In genomic region chrX:114484153-114484552, GRCm38 (mm10) we compare ENCODE assay signal across 19 mouse cellular contexts. TPM values are rescaled to one million over a fixed set of nuclear protein-coding genes. Genes with fewer than 3 reads are reported as not detected.
DNase-seq lines count a peak whose midpoint lies in the region; TF ChIP-seq lines count a peak whose summit lies in the region.
"Had no signal": no experiment of that assay in that cellular context is flagged by ENCODE, and none has a peak within 500 bp of the region (broad histone marks: within the 10 kb centered on the region; RNA-seq: fewer than 3 reads in every experiment).

No protein-coding gene starts in this region.

- peak; percentile 85 to 89 for TF ChIP-seq EP300 in MEL (IDR thresholded peaks at IDR 0.05; ENCODE audit: low read depth in 1 of 2, low read length in 2 of 2)

- peak; percentile 49 for DNase-seq in MEL (ENCODE audit: low read depth, low spot score)
- no peak for DNase-seq in left cerebral cortex, postnatal 14 days (ENCODE audit: low spot score in 2 of 2)
- DNase-seq: adrenal gland, adult 2 months; adrenal gland, adult 8-10 months; adrenal gland, postnatal 10 days; adrenal gland, postnatal 14 days; adrenal gland, postnatal 25 days; adrenal gland, postnatal 36 days; B cell, adult 2 months; cerebellum, adult 11 months; cerebellum, adult 11-12 months; cerebellum, adult 18-20 months; cerebellum, adult 2 months; cerebellum, adult 8-10 months had no signal

- no peaks in the 10 kb centered on the region for H3K9me3 ChIP-seq in MEL (replicated peaks; ENCODE audit: insufficient read depth, low read length)
- H3K9me3 ChIP-seq: G1E had no signal

- H3K27ac ChIP-seq in MEL (ENCODE audit: control insufficient read depth, low read depth, low read length) = no peak overlapping the region

- H3K79me2 ChIP-seq in MEL (ENCODE audit: control insufficient read depth, insufficient read depth, low read length, poor library complexity) = no peaks in the 10 kb centered on the region

- intact Hi-C loops in left cerebral cortex, postnatal 14 days (cut with DNase I) = no loop called here

- no peak for TF ChIP-seq POLR2A in MEL (IDR thresholded peaks at IDR 0.05; ENCODE audit: control insufficient read depth in 1 of 2, insufficient read depth in 1 of 2, low read depth in 1 of 2, low read length in 2 of 2, poor library complexity in 1 of 2)

- H3K4me1 ChIP-seq in MEL (ENCODE audit: control insufficient read depth in 1 of 2, insufficient read depth in 2 of 2, low read length in 2 of 2) = no peaks in the 10 kb centered on the region; a peak in 1 of 4 replicates

- H3K9ac ChIP-seq in MEL (ENCODE audit: control insufficient read depth, low read depth, low read length, poor library complexity, severe bottlenecking) = no peak overlapping the region

- TF ChIP-seq CTCF in MEL (IDR thresholded peaks at IDR 0.05 in 2 of 3, conservative IDR thresholded peaks at IDR 0.05 in 1 of 3; ENCODE audit: control insufficient read depth in 1 of 3, insufficient read depth in 1 of 3, low read depth in 2 of 3, low read length in 3 of 3, poor library complexity in 1 of 3, severe bottlenecking in 1 of 3) = no peak

- no peak overlapping the region for H3K4me3 ChIP-seq in MEL (ENCODE audit: control insufficient read depth in 1 of 2, insufficient read depth in 1 of 2, low read depth in 2 of 2, low read length in 2 of 2)

- peaks cover 0 to 8% of the 10 kb centered on the region in 2 experiments; a peak in 2 of 4 replicates for H3K36me3 ChIP-seq in MEL (ENCODE audit: control insufficient read depth in 1 of 2, insufficient read depth in 2 of 2, low read length in 2 of 2)
- H3K36me3 ChIP-seq: G1E had no signal

- H3K27me3 ChIP-seq in MEL (ENCODE audit: control insufficient read depth in 1 of 2, insufficient read depth in 2 of 2, low read length in 2 of 2) = no peaks in the 10 kb centered on the region
- H3K27me3 ChIP-seq: CH12.LX had no signal

- TF ChIP-seq RAD21 in MEL (IDR thresholded peaks at IDR 0.05; ENCODE audit: low read depth, low read length) = no peak

TF ChIP-seq in MEL, 35 proteins besides CTCF, POLR2A, EP300 and RAD21:
- TF ChIP-seq TCF12 (IDR thresholded peaks at IDR 0.05; ENCODE audit: low read depth, low read length) (peak; percentile 83), ZMIZ1 (IDR thresholded peaks at IDR 0.05; ENCODE audit: low read depth, low read length) (no peak), JUND (IDR thresholded peaks at IDR 0.05; ENCODE audit: low read depth, low read length) (no peak), USF2 (IDR thresholded peaks at IDR 0.05; ENCODE audit: borderline replicate concordance in 1 of 2, insufficient read depth in 1 of 2, low read depth in 1 of 2, low read length in 2 of 2) (no peak), RCOR1 (IDR thresholded peaks at IDR 0.05; ENCODE audit: low read depth, low read length) (peak; percentile 90), MEF2A (IDR thresholded peaks at IDR 0.05; ENCODE audit: extremely low read depth, insufficient replicate concordance, low read depth, low read length, poor library complexity, severe bottlenecking) (no peak), CHD1 (IDR thresholded peaks at IDR 0.05; ENCODE audit: low read depth, low read length) (no peak), ETS1 (IDR thresholded peaks at IDR 0.05; ENCODE audit: low read depth, low read length) (no peak), POLR2AphosphoS5 (IDR thresholded peaks at IDR 0.05; ENCODE audit: borderline replicate concordance, low read depth, low read length) (no peak), GATA1 (IDR thresholded peaks at IDR 0.05; ENCODE audit: low read depth, low read length) (peak; percentile 87), UBTF (IDR thresholded peaks at IDR 0.05; ENCODE audit: borderline replicate concordance, insufficient read depth, low read depth, low read length) (no peak)

RNA-seq across cellular contexts. Expression of gene Klhl4, which starts 10.0 kb away (rescaled TPM):
- 0.07 TPM in 1 of 2 replicates, not detected in the other for total RNA-seq in MEL (2012; rRNA removed)
- not detected for polyA plus RNA-seq in MEL (2012; ENCODE audit: insufficient read depth in 1 of 2, insufficient read length in 2 of 2, low read depth in 1 of 2, low replicate concordance in 2 of 2, missing spikeins in 1 of 2)
- total RNA-seq in left cerebral cortex, postnatal 14 days (2021) = 10 to 100 TPM; 10.9 to 11.0 TPM
- total RNA-seq: ES-E14, G1E had no signal
- polyA plus RNA-seq: C2C12, G1E, Patski had no signal

Comparison
In these comparisons a context has a peak if more than half of its experiments do, and no peak if none do; other contexts are left out.
1. RNA of gene Klhl4, which starts 10.0 kb away (total RNA-seq): 10.9 to 11.0 TPM in left cerebral cortex, postnatal 14 days; 0.07 TPM in MEL; every median in the first group is over 10 times any median in the second.